Mouse (Mus musculus): ENCODE measurements around the gene Prkn.

DNA sequence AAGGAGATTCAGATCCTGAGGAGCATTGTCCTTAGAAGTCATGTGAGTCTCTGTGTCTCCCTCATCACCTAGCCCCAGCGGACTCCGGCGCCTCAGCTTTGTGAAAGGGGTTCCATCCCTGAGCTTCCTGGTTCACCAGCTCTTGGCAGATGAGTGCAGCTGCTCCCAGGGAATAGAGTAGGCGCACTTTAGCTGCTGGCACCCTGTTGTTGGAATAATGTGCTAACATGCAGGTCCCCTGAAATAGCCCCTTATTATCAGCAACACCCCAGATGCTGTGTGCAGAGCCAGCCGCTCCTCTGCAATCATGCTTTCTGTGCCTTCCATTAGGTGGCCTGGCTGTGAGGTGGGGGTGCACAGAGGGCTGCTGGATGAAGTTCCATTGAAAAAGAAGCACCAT is 767.7 kb downstream of the Prkn start:
- TF ChIP-seq POLR2A (IDR thresholded peaks at IDR 0.05; ENCODE audit: low read depth, low read length) (no peak), CTCF (IDR thresholded peaks at IDR 0.05; ENCODE audit: extremely low read depth, insufficient read length, insufficient replicate concordance, low read depth, low read length) (no peak)

Measured in small intestine, adult 2 months (tissue).